Mouse (Mus musculus) spleen, adult 18-20 months (tissue): Measurements from ENCODE around the gene Olfr1286.

Experiments
- DNase-seq, 2 experiments: peaks; one replicate each; pipeline ENCODE4 v3.0.0; 2022; ENCODE audit warnings: mixed read lengths in 2 of 2

Olfr1286 gene

DNA sequence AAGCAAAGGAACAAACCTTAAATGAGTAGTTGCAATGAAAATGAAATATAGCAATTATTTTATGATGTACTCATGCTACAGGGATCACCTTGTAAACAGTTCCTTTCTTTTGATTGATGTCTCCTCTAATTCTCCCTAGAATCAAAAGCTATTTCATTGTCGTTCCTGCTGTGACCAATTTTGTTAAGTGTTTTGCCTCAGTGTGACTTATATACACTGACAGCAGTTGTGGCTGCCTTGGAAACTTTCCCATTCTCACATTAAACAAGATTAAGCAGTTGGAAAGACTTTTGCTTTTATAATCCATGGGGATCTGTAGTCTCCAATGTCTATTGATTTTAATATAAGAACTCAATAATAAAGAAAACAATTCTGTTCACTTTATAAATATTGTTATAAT is at the start of gene Olfr1286:
Gene Olfr1286, minus strand, starts transcription at position 185 of the 400 bp plus-strand sequence.
- DNase-seq: no peak

- no peak for DNase-seq
Observed at GRCm38 (mm10) chr2:111448842-111449241, 25.9 kb upstream of the Olfr1286 start, which contains the start of gene Olfr1287. Gene Olfr1287, plus strand, starts transcription at chr2:111449142.

DNA sequence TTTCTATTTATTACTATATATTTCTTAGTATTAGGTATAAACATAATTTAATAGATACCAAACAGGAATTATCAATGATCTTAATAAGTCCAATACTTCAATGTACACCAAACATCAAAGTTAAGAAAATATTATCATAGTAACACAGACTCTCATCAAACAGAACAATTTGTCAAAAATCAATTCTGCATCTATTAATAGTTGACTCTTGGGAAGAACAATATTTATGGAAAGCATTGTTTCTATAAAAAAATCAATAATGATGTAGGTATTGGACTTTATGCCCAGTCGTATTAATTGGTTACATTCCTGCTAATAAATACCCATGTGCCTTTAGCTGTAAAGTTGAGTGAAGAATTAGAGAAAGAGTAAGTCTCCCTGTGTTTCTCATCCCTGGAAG is 47.7 kb downstream of the Olfr1286 start, which contains the start of gene Olfr1284:
Gene Olfr1284, plus strand, starts transcription at position 301 of the 400 bp plus-strand sequence.
- no peak for DNase-seq
